Mouse (Mus musculus) B cell, adult 62 days (primary cell): ENCODE measurements around the gene Rbm12. TPM values are rescaled to one million over a fixed set of nuclear protein-coding genes. Genes with fewer than 3 reads are reported as not detected.

ENCODE experiments used
- total RNA-seq: library from RNA; stranded (reverse); gene quantifications from 4 replicates; pipeline ENCODE4 v1.2.4, GENCODE M21; 2023

The Rbm12 gene
- 33.1 to 45.0 TPM (median 37.1 TPM) in 4 replicates for total RNA-seq

DNA sequence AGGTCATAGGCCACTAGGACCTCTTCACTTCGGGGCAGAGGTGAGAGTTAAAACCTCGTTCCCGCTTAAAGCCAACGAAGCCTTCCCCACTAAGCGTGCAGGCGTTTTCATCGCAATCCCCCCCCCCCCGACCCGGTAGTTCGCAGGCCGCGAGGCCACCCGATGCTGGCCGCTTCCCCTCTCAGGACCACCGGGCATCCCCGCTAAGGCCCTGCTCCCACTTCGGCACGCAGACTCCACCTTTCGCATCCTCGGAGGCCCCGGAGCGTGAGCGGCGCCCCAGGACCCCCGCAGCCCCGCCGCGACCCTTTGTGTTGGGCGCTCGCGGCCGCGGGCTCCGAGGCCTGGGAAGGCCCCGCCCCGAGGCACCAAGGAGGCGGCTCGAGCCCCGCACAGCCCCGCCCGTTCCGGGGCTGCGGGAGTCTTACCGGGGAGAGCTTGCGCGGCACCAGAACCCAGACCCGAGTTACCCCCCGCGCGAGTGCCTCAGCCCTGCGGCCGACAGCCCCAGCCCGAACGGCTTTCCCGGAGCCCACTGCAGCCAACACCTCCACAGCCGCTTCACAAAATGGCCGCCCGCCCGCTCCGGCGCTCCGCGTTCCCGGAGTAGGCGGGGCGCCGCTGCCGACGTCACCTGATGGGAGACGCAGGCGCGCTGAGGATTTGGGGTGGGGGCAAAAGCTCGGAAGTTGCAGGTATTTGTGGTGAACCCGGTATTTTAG is at the start of gene Rbm12, which contains the start of gene Cpne1:
TSS of gene Rbm12 (minus strand) at position 621 of the 722 bp plus-strand sequence.
TSS of gene Cpne1 (minus strand) at position 608 of the 722 bp plus-strand sequence.

DNA sequence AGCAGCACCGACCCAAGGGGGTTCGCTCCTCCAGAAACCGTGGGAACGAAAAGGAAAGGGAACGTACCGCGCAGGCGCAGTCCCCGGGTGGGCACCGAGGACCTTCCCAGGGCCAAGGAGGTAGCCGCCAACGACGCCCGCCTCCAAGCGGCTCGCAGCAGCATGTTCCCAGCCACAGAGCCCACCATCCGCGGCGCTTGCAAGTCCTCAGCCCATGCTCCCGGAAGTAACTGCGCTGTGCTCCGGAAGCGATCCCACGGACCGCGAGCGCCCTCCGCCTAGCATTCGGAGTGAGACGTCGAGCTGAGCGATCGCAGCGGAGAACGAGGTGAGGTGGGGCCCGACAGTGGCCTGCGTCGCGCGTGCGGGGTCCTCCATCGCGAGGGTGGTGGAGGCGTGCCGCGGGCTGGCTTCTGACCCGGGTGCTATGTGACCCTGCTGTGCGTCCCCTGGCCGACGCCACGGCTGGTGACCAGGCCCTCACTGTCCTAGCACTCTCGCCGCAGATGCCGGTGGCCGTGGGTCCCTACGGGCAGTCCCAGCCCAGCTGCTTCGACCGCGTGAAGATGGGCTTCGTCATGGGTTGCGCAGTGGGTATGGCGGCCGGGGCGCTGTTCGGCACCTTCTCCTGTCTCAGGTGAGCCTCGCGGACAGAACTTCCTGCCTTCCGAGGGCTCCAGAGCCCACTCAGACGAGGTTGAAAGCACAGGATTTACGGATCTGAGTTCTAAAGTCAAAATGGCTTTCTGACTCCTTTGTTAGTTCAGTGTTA is 32.4 kb upstream of the Rbm12 start, which contains the start of the genes Romo1 and Nfs1:
TSS of gene Romo1 (plus strand) at position 87 of the 772 bp plus-strand sequence.
TSS of gene Nfs1 (minus strand) at position 234 of the 772 bp plus-strand sequence.

DNA sequence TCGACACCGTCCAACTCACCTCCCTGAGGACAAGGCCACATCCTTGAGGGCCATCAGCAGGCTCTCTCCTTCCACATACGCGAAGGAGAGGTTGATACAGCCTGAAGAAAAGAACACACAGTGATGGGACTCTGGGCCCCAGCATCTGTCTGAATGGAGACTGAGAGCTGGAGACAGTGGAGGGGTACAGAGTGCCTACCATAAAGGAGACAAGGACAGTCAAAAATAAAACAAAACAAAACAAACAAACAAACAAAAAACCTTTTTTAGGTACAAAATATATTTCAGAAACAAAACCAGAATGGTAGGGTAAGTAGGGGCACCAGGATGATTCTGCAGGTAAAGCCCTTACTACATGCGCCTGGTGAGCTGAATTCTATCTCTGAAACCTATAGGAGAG is 15.2 kb upstream of the Rbm12 start, which contains the start of gene Gm28036:
TSS of gene Gm28036 (minus strand) at position 101 of the 400 bp plus-strand sequence.

DNA sequence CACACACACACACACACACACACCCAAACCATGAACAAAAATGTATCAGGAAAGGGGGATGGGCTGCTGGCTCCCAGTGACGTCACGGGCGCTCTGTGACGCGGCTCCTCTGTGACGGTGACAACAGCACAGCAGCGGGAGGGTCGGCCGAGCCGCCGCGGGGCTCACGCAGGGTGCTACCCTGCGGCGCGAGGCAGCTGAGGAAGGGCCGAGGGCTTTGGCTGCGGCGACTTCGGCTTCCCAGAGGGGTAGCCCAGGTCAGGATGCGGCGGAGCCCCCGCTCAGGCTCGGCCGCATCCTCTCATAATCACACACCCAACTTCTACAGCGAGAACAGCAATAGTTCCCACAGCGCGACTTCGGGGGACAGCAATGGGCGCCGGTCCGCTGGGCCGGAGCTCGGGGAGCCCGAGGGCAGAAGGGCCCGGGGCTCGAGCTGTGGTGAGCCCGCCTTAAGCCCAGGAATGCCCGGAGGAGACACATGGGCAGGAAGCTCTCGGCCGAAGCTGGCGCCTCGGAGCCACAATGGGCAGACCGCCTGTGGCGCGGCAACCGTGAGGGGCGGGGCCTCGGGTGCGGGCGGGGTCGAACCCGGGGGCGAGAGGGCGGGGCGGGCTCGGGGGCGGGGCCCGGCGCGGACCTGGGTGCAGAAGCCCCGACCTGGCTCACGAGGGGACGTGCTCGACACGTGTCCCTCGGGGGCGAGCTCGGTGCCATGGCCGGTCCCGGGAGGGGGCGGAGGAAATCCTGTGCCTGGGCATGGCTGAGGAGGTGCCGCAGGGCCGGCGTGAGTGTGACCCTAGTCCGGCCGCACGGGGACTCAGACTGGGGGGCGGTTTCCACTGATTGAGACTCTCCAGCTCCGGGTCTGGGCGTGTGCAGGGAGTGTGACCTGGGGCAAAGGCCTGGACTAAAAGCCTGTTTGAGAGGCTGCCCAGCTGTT is 46.4 kb downstream of the Rbm12 start, which contains the start of gene Spag4:
TSS of gene Spag4 (plus strand) at position 77 of the 943 bp plus-strand sequence.

DNA sequence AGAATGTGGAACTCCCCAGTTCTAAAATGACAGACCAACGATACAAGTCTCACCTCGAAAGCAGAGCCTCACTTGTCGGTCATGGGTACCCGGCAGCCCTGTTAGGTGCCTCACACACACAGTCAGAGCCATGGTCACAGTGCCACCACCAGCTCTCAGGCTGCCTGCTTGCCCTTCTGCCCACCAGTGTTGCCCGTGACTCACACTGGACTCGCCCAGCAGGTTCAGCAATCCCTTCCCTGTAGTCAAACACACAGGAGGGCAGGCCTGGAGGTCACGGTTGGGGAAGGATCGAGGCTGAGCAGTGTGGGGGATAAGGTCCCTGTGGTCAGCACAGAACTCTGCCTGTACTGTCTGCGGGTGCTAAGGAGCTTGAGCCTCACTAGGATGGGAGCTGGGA is 59.0 kb downstream of the Rbm12 start, which contains the start of gene Fer1l4:
TSS of gene Fer1l4 (minus strand) at position 132 of the 400 bp plus-strand sequence.

Other genes with a start within 250 kb of the Rbm12 start
- 32.0 to 42.2 TPM (median 34.6 TPM) in 4 replicates for gene Uqcc1, start 181.7 kb downstream of the Rbm12 start, total RNA-seq
- not detected in 4 replicates for gene Gm15557, start 171.2 kb downstream of the Rbm12 start, total RNA-seq
- not detected in 4 replicates for gene Gdf5, start 166.6 kb downstream of the Rbm12 start, total RNA-seq
- gene Cep250, start 155.5 kb downstream of the Rbm12 start, total RNA-seq: 58.5 to 72.8 TPM (median 62.7 TPM) in 4 replicates
- 1.3 to 3.1 TPM (median 2.2 TPM) in 4 replicates for gene 6430550D23Rik, start 104.0 kb downstream of the Rbm12 start, total RNA-seq
- 66.9 to 83.2 TPM (median 76.8 TPM) in 4 replicates for gene Ergic3, start 103.9 kb downstream of the Rbm12 start, total RNA-seq
- not detected in 4 replicates for gene Fer1l4, start 59.0 kb downstream of the Rbm12 start, total RNA-seq
- gene Spag4, start 46.8 kb downstream of the Rbm12 start, total RNA-seq: 5.0 to 7.5 TPM (median 6.1 TPM) in 4 replicates
- gene Cpne1, start within 50 bp of the Rbm12 start, total RNA-seq: 79.5 to 86.0 TPM (median 84.3 TPM) in 4 replicates
- 19.5 to 34.3 TPM (median 24.2 TPM) in 4 replicates for gene Gm28036, start 15.1 kb upstream of the Rbm12 start, total RNA-seq
- gene Romo1, start 32.1 kb upstream of the Rbm12 start, total RNA-seq: 64.3 to 96.4 TPM (median 77.6 TPM) in 4 replicates
- gene Nfs1, start 32.2 kb upstream of the Rbm12 start, total RNA-seq: 33.0 to 35.9 TPM (median 34.0 TPM) in 4 replicates
- 2,113 to 2,186 TPM (median 2,159 TPM) in 4 replicates for gene Rbm39, start 68.3 kb upstream of the Rbm12 start, total RNA-seq
- 87.3 to 94.5 TPM (median 92.0 TPM) in 4 replicates for gene Phf20, start 84.5 kb upstream of the Rbm12 start, total RNA-seq
- gene Cnbd2, start 200.3 kb upstream of the Rbm12 start, total RNA-seq: 8.7 to 10.7 TPM (median 9.9 TPM) in 4 replicates
- gene Scand1, start 200.7 kb upstream of the Rbm12 start, total RNA-seq: 136 to 156 TPM (median 147 TPM) in 4 replicates